Mouse (Mus musculus): ENCODE results near the gene Hoxb9.

Hoxb9 gene

DNA sequence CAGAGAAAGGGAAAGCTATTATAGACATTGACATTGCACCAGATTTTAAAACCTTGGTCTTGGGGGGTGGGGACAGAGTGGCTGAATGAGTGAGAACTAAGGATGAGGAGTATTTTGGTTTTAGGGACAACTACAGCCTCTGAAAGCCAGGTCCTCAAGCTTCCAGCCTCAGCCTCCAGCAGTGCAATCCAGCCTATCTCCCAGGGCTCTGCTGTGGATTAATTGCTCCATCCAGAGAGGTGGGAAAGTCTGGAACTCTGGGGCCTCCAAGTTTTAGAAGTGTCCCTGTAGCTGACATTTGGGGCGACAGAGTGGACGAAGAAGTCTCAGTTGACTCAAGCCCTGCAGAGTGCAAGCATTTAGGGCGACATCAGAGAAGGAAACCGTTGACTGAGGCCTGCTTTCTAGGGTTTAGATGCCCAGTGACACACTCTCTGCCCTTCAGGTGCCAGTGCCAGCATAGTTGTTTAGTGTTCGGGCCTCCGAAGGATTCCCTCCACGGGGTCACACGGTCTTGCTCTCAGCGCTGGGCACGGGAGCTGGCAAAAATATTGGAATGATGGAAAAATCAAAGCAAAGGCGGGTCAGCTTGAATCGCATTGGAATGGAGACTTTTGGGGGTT is 42.7 kb downstream of the Hoxb9 start:
- no peak for DNase-seq (ENCODE audit: low read depth)

DNA sequence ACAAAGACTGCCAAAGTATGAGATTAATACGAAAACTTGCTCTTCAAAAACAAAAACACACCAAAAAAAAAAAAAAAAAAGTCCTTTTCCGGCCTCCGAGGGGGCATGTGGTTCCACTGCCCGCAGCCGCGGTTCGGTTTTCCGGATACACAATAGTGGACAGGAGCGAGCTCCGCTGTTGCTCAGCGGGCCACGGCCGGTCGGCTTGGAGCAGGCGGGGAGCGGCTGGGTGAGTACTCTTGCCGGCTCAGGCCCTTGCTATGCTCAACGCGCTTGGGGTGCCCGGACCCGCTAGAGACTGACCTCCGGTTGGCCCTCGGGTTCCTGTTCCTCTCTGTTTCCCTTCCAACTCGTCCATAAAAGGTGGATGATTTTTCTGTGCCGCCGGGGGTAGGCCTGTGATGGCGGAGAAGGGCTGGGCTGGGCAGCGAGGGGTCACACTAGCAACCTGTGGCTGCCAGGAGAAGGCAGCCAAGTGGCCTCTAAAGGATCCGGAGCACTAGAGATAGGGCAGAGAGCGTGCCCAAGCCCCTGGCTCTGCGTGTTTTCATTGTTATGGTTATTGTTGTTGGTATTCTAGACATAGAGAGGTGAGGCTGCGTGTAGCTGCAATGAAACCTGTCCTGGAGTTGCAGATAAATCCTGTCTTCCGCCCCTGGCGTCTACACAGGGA is 43.5 kb downstream of the Hoxb9 start:
- DNase-seq (ENCODE audit: low read depth), result no peak

- no peak for DNase-seq (ENCODE audit: low read depth)
These were observed 44.1 kb downstream of the Hoxb9 start for GRCm38 (mm10) chr11:96315344-96315681.

DNA sequence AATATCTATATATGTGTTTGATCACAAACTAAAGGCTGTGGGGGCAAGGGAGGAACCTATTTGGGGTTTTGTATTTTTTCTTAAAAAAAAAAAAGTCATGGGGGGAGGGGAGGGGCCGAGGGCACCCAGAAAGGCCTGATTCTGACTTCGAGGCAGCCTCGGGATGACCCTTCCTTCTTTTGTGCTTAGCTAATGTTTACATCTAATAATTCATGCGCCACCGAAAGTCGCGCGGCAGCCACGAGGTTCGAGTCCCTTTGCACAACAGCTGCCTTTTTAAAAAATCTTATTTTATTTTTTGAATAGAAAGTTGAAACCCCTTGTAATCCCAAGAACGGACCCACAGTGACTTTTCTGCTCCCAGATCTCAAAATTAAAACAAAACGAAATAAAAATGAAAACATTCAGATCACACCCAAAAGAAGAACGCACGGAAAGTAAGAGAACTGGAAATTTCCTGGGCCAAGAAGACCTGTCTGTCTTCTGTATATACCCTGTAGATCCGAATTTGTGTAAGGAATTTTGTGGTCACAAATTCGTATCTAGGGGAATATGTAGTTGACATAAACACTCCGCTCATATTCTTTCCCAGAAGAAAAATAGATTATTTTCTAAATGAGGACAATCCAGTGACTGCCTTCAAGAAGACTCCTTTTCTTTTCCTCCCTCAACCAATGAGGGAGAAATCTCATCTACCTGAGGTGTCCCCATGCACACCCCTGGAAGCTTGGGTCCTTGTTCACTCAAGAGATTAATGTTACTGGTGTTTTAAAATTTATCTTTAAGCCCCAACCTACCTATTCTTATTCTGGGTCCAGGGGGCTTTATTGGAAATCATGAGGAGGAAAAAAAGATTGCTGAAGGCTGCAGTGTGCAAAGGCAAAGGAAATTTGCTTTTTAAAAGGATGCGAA is 45.7 kb downstream of the Hoxb9 start:
- DNase-seq (ENCODE audit: low read depth), result no peak

DNA sequence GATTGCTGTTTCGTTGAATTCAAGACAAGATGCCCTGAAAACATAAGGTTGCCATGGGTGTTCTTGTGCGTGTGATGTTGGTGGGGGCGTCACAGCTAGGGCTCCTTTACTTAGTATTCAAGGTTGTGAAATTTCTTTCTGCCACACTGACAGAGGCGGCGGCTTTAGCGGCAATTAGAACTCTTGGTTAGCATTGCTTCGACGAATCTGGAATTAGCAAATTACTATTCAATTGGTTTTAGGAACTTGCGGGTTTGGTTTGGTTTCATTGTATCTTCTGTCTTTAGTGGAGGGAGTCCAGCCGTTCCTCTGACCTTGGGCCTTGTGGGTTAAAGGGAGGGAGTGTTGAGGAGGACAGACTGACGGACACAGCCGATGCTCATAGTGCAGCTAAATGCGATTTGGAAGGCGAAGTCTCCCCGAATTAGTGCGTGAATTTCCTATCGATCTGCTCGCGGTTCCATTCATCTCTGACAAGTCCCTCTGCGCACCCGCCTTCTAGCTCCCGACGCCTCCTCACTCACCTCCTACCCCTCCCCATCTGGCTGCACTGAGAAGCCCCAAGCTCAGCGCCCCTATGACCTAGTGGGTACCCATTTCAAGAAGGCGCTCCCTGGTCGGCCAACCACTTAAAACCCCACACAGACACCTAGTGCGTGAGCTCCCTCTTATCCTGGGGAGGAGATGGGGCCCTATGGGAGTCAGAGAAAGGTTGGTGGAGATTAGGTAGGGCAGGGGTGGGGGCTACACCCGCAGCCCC is 46.5 kb downstream of the Hoxb9 start, which contains the start of gene Hoxb4:
TSS of gene Hoxb4 (plus strand) at position 660 of the 760 bp plus-strand sequence.
- DNase-seq (ENCODE audit: low read depth), result no peak

DNA sequence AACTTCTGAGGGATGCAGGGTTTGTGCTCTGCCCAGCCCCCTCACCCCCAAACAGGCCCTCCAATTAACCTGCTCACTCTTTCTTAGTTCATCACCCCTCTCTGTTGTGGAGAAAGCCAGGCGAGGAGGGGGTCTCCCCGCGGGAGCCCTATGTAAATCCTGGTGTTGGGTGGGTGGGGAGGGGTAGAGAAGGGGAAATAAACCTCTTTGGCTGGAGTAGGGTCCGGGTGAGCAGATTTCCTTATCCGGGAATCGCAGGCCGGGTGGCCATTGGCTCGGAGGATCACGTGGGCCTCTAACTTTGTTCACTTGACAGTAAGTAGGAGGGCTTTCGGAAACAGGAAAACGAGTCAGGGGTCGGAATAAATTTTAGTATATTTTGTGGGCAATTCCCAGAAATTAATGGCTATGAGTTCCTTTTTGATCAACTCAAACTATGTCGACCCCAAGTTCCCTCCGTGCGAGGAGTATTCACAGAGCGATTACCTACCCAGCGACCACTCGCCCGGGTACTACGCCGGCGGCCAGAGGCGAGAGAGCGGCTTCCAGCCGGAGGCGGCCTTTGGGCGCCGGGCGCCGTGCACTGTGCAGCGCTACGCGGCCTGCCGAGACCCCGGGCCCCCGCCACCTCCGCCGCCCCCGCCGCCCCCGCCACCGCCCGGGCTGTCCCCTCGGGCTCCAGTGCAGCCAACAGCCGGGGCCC is 47.3 kb downstream of the Hoxb9 start:
- DNase-seq (ENCODE audit: low read depth), result peak; percentile 69

GRCm38 (mm10) chr11:96319071-96319902 is 48.0 kb downstream of the Hoxb9 start:
- no peak for DNase-seq (ENCODE audit: low read depth)

DNA sequence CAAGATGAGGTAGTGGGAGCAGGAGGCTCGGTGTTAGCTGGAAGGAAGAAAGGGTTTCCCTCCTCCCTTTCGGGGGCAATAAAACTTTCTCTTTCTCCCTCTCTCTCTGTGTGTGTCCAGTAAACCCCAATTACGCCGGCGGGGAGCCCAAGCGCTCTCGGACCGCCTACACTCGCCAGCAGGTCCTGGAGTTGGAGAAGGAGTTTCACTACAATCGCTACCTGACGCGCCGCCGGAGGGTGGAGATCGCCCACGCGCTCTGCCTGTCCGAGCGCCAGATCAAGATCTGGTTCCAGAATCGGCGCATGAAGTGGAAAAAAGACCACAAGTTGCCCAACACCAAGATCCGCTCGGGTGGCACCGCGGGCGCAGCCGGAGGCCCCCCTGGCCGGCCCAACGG is 48.7 kb downstream of the Hoxb9 start:
- DNase-seq (ENCODE audit: low read depth), result no peak

- no peak for DNase-seq (ENCODE audit: low read depth)
These were observed 49.4 kb downstream of the Hoxb9 start for GRCm38 (mm10) chr11:96320688-96321087.

DNA sequence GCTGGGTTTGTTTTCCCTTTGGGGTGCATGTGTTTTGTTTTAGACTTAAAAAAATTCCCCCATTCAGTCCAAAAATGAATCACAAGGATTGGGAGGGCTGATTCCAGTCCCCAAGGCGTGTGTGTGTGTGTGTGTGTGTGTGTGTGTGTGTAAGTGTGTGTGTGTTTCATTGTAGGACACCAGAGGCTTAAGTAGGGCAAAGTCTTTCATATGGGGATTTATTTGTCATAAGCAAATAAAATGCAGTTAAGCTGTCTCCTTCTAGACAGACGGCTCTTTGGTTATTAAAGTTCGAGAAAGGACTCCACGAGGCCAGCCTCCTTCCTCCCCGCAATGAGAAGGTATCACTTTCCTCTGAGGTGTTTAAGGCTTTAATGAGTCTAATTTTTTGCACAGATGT is 50.6 kb downstream of the Hoxb9 start:
- no peak for DNase-seq (ENCODE audit: low read depth)

GRCm38 (mm10) chr11:96322738-96323137 is 51.5 kb downstream of the Hoxb9 start:
- no peak for DNase-seq (ENCODE audit: low read depth)

- DNase-seq (ENCODE audit: low read depth), result no peak
These were observed 51.9 kb downstream of the Hoxb9 start, which contains the start of gene Hoxb3 for GRCm38 (mm10) chr11:96323154-96323553. TSS of gene Hoxb3 (plus strand) at chr11:96323326.

DNA sequence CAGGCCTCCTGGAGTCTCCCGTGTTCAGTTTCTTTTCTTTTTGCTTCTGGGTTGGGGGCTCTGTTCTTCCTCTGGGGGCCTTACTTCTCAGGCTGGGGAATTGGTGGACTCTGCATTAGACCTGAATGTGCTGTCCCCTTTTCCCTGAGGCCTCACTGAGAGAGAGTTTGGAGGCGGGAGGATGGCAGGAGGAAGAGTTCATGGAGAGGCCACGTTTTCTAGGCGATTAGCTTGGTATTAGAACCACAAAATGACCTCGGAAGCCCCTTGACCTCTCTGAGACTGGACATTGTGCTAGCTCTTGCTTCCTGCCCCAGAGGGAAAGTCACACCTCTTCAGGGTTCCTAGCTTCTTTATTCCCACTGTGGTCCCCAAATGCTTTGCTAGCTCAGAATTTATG is 52.9 kb downstream of the Hoxb9 start:
- no peak for DNase-seq (ENCODE audit: low read depth)

DNA sequence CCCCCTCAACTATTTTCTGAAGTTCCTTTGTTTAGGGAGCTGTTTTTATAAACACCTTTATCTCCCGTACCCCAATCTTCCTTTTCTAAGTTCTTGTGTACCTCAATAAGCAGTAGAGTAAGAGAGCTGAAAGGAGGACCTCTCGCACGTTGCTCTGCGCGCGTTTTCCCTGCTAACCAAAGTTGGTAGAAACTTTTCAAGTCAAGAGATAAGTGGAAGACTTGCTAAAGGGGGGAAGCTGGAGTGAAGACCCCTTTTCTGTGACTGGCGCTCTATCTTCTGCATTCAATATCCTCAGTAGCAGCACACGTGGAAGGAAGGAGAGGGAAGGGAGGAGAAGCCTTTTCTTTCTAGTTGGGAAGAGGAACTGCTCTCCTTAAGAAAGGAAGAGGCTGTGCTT is 53.7 kb downstream of the Hoxb9 start:
- DNase-seq (ENCODE audit: low read depth), result no peak

DNA sequence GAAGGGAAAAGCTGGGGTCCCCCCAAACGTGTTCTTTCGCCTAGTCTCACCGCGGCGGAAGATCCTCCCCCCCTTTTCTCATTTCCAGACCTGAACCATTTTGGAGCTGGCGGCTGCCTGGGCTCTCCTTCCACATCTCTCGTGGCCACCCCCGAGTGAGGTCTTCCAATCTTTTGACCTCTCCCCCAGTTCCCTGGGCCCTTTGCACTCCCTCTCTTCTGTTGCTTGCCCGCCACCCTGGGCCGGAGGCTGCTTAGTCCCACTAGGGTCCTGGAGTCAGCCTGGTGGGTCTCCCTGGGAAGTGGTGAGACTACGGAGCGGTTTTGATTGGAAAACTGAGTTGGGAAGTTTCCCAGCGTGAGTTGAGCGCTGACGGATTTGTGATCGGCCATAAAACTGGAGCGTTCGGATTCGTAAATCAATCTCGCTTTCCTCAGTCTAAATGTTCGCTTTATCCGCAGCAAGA is 54.5 kb downstream of the Hoxb9 start:
- no peak for DNase-seq (ENCODE audit: low read depth)
